Mouse (Mus musculus): ENCODE measurements around the gene Olfr5. TPM values are rescaled to one million over a fixed set of nuclear protein-coding genes. Genes with fewer than 3 reads are reported as not detected.

The Olfr5 gene
- polyA plus RNA-seq, 1 experiment from 2014 or later, result not detected

DNA sequence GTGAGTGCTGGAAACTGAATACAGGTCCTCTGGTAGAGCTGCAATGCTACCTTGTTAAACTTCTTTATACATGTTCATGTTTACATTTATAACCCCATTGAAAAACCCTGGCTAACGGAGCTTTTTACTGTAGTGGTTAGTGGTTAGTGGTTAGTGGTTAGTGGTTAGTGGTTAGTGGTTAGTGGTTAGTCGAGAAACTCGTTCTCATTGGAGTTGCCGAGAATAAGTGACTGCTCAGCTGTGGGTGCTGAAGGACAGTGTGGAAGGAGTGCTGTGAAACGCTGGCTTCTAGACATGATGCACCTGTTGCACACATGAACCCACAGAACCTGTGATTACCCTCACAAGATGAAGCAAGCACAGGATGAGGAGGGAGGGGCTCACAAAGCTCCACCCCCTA lies 39.0 kb downstream of the Olfr5 start:
- POLR2A ChIA-PET, result no interaction called here
- H3K27me3 ChIP-seq, result no peaks in the 10 kb centered on the region
- DNase-seq (ENCODE audit: low read depth, low spot score) (no peak), ATAC-seq (no peak)
- no peak for TF ChIP-seq CTCF (IDR thresholded peaks at IDR 0.05)
- in situ Hi-C loops (cut with MboI; ENCODE audit: low pct_unique_long_range_greater_than_20kb), result no loop called here
- CTCF ChIA-PET, result interaction anchor here (1.0 to 2.0 kb wide), 2 partner anchors 13 to 52 kb away, joined by 3 to 5 read pairs; partner anchors contain the start of gene Olfr1347

DNA sequence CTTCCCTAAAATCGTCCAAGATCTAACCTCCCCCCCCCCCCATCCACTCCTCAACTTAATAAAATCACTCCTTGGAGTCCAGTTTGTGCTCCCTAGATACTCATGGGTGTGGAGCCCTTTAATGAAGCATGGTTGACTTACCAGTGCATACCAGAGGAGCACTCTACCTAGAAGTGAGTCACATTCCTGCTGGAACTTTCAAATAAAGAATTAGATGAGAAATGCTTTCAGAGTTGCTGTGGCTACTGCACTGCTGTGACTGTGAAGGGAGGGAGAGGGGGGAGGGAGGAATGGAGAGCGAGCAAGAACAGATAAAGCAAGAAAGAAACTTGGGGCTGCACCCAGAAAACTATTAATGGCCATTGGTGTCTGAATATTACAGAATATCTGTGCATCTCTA lies 45.6 kb downstream of the Olfr5 start:
- in situ Hi-C loops (cut with MboI; ENCODE audit: low pct_unique_long_range_greater_than_20kb), result no loop called here
- POLR2A ChIA-PET, result no interaction called here
- CTCF ChIA-PET, result no interaction called here

DNA sequence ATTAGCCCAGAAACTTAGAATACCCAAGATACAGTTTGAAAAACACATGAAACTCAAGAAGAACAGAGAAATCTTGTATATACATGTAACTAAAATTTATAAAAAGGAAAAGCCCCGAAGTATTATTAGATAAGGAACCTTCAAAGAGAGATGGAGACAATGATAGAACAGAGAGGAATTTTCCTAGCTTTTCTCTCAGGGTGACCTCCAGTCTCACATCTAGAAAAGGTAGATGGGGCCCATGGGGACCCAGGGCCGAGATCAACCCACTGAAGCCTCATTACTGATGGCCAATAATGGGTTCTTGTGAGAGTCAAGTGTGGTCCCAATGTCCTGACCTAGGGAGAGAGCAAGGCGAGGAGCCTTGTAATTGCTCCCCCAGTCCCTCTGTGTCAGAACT lies 48.4 kb downstream of the Olfr5 start, which contains the start of gene Olfr1344:
Gene Olfr1344 (plus strand): TSS at position 301 of the 400 bp plus-strand sequence.
- DNase-seq (ENCODE audit: low read depth, low spot score), result no peak
- H3K27me3 ChIP-seq, result no peaks in the 10 kb centered on the region
- no peak for TF ChIP-seq CTCF (IDR thresholded peaks at IDR 0.05)
- ChIA-PET CTCF (no interaction called here), POLR2A (no interaction called here)
- in situ Hi-C loops (cut with MboI; ENCODE audit: low pct_unique_long_range_greater_than_20kb), result loop anchor here (5.0 to 10.0 kb wide), 4 partner anchors 89 to 484 kb away; no protein-coding TSS in a partner anchor
- no peak for ATAC-seq

More for the DNA sequence above, 45.6 kb downstream of the Olfr5 start:
- no peaks in the 10 kb centered on the region for H3K27me3 ChIP-seq
- peak; percentile 100 for ATAC-seq
- DNase-seq (ENCODE audit: low read depth, low spot score), result no peak
- TF ChIP-seq CTCF (IDR thresholded peaks at IDR 0.05), result no peak

DNA sequence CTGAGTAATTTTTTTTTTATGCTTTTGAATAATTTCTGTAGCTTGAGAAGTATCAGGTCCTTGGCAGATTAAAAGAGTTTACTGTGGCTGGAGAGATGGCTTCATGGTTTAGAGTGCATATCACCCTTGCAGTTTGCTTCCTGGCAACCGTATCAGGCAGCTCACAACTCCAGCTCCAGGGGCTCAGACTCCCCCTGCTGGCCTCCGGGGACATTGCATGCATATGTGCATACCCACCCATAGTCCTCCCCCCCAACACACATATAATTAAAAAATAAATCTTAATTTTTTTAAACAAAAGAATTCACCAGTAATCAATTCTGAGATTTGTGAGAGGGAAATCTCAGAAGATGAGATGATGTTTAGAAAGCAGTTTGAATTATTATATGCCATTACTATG lies 56.4 kb downstream of the Olfr5 start:
- no peak for ATAC-seq
- POLR2A ChIA-PET, result no interaction called here
- DNase-seq (ENCODE audit: low read depth, low spot score), result no peak
- peaks cover 17% of the 10 kb centered on the region for H3K27me3 ChIP-seq
- CTCF ChIA-PET, result no interaction called here
- in situ Hi-C loops (cut with MboI; ENCODE audit: low pct_unique_long_range_greater_than_20kb), result loop anchor here (5.0 to 10.0 kb wide), 2 partner anchors 73 to 254 kb away; no protein-coding TSS in a partner anchor
- TF ChIP-seq CTCF (IDR thresholded peaks at IDR 0.05), result peak; percentile 61

DNA sequence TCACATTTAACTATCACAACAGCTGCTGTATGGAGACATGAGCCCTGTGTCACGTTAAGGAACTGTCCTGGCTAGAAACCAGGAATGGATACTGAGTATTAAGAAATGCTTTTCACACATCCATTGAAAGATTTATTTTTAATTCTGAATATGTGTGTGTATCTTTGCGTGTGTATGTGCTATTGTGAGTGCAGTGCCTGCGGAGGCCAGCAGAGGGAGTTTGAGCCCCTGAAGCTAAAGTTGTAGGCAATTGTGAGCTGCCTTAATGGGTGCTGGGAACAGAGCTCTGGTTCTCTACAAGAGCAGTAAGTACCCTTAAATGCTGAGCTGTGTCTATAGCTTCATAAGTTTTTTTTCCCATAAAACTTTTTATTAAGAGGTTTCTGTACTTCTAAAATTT lies 57.4 kb downstream of the Olfr5 start:
- peak; percentile 49 for TF ChIP-seq CTCF (IDR thresholded peaks at IDR 0.05)
- ATAC-seq, result no peak
- ChIA-PET POLR2A (no interaction called here), CTCF (no interaction called here)
- in situ Hi-C loops (cut with MboI; ENCODE audit: low pct_unique_long_range_greater_than_20kb), result no loop called here
- no peak for DNase-seq (ENCODE audit: low read depth, low spot score)
- H3K27me3 ChIP-seq, result peaks cover 17% of the 10 kb centered on the region

Other genes with a start within 250 kb of the Olfr5 start
- not detected for gene Epp13, start 234.2 kb downstream of the Olfr5 start, polyA plus RNA-seq (2021)
- gene Zfp667, start 200.4 kb downstream of the Olfr5 start, polyA plus RNA-seq (2021), result 3.6 TPM
- gene Zfp583, start 155.7 kb downstream of the Olfr5 start, polyA plus RNA-seq (2021), result not detected
- 0.99 TPM for gene Gm3854, start 143.2 kb downstream of the Olfr5 start, polyA plus RNA-seq (2021)
- 3.4 TPM for gene Zfp78, start 123.7 kb downstream of the Olfr5 start, polyA plus RNA-seq (2021)
- gene Zfp28, start 103.6 kb downstream of the Olfr5 start, polyA plus RNA-seq (2021), result 7.6 TPM
- 0.36 TPM for gene Smim17, start 88.2 kb downstream of the Olfr5 start, polyA plus RNA-seq (2021)
- gene Gm20715, start 76.7 kb downstream of the Olfr5 start, polyA plus RNA-seq (2021), result not detected
- gene Olfr1344, start 48.3 kb downstream of the Olfr5 start, polyA plus RNA-seq (2021), result not detected
- 0.01 TPM for gene Olfr1336, start 30.8 kb downstream of the Olfr5 start, polyA plus RNA-seq (2021)
- gene Olfr1346, start 19.8 kb downstream of the Olfr5 start, polyA plus RNA-seq (2021), result not detected
- gene Olfr1347, start 12.8 kb upstream of the Olfr5 start, polyA plus RNA-seq (2021), result not detected
- not detected for gene Olfr1348, start 21.8 kb upstream of the Olfr5 start, polyA plus RNA-seq (2021)
- gene Olfr1349, start 36.0 kb upstream of the Olfr5 start, polyA plus RNA-seq (2021), result not detected
- not detected for gene Olfr1350, start 77.9 kb upstream of the Olfr5 start, polyA plus RNA-seq (2021)
- gene Zim1, start 209.5 kb upstream of the Olfr5 start, polyA plus RNA-seq (2021), result 127 TPM
- 90.8 TPM for gene Peg3, start 243.5 kb upstream of the Olfr5 start, polyA plus RNA-seq (2021)
- 4.3 TPM for gene Usp29, start 243.6 kb upstream of the Olfr5 start, polyA plus RNA-seq (2021)